Mouse (Mus musculus) midbrain, embryonic 10.5 days (tissue): ENCODE results near the gene Abracl. TPM values are rescaled to one million over a fixed set of nuclear protein-coding genes. Genes with fewer than 3 reads are reported as not detected.

ENCODE experiments used
- polyA plus RNA-seq: library from polyadenylated mRNA; unstranded; fragments of >200 nt; fragmentation: Nextera tagmentation; extraction: Ambion mirVana; gene quantifications from 2 replicates; pipeline ENCODE4 v1.2.1, GENCODE M21; 2016

The Abracl gene
- polyA plus RNA-seq, 1 experiment from 2014 or later: 161 TPM

Other genes starting within 250 kb of the Abracl start
- gene Txlnb, start 227.1 kb downstream of the Abracl start, polyA plus RNA-seq: 4.4 and 4.7 TPM in 2 replicates
- 2.6 and 2.8 TPM in 2 replicates for gene Heca, start 75.2 kb downstream of the Abracl start, polyA plus RNA-seq
- 11.8 and 15.1 TPM in 2 replicates for gene Reps1, start 32.6 kb upstream of the Abracl start, polyA plus RNA-seq
- gene Ect2l, start 187.6 kb upstream of the Abracl start, polyA plus RNA-seq: 0.22 and 0.27 TPM in 2 replicates
- gene Ccdc28a, start 211.7 kb upstream of the Abracl start, polyA plus RNA-seq: 5.7 and 7.1 TPM in 2 replicates